In the genomic region with DNA sequence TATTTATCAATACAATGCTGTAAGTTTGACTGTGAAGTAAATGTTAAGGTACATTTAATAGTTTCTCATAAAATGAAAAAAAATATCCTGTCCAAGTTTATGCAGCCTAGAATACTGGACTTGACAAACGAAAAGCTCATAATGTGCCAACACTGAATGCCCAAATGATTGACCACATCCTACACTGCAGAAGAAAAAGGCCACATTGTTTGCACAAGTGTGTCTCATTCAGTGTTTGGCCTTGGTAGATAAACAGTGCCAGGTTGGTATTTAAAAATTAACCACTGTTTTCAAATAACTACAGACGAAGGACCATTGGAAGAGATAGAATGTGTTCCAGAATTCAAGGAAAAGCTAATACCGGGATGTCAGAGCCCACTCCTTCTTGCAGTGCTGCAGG, we compare ENCODE assay signal across 21 mouse cellular contexts.
"Had no signal": no experiment of that assay in that cellular context is flagged by ENCODE, and none has a peak within 500 bp of the region (broad histone marks: within the 10 kb centered on the region; RNA-seq: fewer than 3 reads in every experiment).

No protein-coding gene starts in this region.

- H3K9me3 ChIP-seq: limb, embryonic 10.5 days; limb, embryonic 13.5 days; liver, embryonic 13.5 days; neural tube, embryonic 13.5 days had no signal

- H3K9ac ChIP-seq: limb, embryonic 13.5 days; liver, embryonic 13.5 days; lung, embryonic 14.5 days; neural tube, embryonic 13.5 days had no signal

- H3K4me3 ChIP-seq: layer of hippocampus, adult 2 months; limb, embryonic 10.5 days; limb, embryonic 13.5 days; liver, embryonic 13.5 days; neural tube, embryonic 13.5 days had no signal

- H3K4me1 ChIP-seq: limb, embryonic 10.5 days; limb, embryonic 13.5 days; liver, embryonic 13.5 days; neural tube, embryonic 13.5 days had no signal

- DNase-seq: kidney, adult 2 months; kidney, postnatal 25 days; layer of hippocampus, adult 9-11 months; liver; liver, embryonic 13.5 days; lung, embryonic 14.5 days; midbrain, embryonic 14.5 days; retina, postnatal 1 day; right cerebral cortex, postnatal 25 days; spleen, adult 18-20 months; thymus, adult 2 months; thymus, postnatal 14 days; thymus, postnatal 4 days had no signal

- H3K36me3 ChIP-seq: limb, embryonic 10.5 days; limb, embryonic 13.5 days; liver, embryonic 13.5 days; neural tube, embryonic 13.5 days had no signal

- H3K4me2 ChIP-seq: limb, embryonic 13.5 days; liver, embryonic 13.5 days; lung, embryonic 14.5 days; neural tube, embryonic 13.5 days had no signal

- H3K27me3 ChIP-seq: limb, embryonic 13.5 days; liver, embryonic 13.5 days; neural tube, embryonic 13.5 days had no signal

- H3K27ac ChIP-seq: kidney, postnatal 0 days; layer of hippocampus, adult 2 months; limb, embryonic 10.5 days; limb, embryonic 13.5 days; liver, embryonic 13.5 days; macrophage; neural tube, embryonic 13.5 days had no signal

- ATAC-seq: intestine, postnatal 0 days; lung, postnatal 0 days had no signal
